Mouse (Mus musculus): Measurements from ENCODE around the gene Vasp.

Gene Vasp

DNA sequence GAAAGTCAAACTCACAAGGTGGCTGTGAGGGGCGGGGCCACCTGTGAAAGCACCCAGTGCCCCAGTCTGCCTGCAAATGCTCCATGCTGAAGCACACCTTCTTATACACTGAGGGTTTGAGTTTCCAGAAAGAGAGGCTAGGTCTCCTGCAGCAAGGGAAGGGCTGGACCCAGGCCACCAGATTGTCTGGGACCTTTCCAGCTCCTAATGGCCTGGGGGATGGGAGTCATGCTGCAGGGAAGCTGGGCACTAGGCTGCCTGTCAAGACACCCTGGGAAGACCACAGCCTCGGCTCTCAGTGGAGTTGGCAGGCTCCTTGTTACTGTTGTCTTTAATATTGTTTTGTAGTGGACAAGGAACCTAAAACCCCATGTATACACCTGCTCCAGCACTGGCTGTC is 35.2 kb downstream of the Vasp start:
- no peak for DNase-seq (ENCODE audit: low read depth, low spot score)

DNA sequence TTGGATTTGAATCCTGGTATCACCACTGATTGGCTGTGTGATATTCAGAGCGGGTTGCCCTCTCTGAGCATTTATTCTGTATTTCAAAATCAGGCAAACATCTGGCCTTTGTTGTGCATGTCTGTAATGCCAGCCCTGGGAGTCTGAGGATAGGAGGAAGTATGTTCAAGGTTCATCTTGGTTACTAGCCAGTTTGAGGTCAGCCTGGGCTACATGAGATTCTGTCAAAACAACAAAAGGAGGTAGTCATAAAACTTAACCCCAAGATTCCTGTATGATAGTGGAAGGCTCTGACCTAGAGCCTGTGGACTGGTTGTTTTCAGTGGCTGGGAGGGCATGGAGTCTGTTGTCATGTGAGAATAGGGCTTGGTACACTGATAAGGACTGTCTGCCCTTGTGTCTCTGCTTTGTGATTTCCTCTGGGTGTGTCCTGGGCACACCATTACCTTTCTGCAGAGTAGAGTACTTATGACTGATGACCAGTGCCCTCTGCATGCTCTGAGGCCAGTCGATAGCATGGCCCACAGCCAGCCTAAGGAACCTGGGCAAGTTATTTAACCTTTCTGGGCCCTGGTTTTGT is 36.4 kb downstream of the Vasp start:
- DNase-seq (ENCODE audit: low read depth, low spot score) = no peak

DNA sequence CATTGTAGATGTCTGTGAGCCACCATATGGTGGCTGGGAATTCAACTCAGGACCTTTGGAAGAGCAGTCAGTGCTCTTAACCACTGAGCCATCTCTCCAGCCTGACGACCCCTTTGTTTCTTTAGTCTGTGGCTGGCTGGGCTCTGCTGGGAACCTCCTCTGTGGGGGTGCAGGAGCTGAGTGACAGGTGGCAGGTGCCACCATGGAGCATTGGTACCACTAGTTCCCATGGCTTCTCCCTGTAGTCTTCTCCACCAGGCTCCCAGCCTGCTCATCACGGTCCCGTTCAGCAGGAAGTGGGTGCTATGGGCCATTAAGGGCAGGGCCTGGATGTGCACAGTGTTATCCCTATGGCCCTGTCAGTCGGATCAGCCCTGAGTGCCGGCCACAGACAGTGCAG is 37.0 kb downstream of the Vasp start:
- no peak for DNase-seq (ENCODE audit: low read depth, low spot score)

DNA sequence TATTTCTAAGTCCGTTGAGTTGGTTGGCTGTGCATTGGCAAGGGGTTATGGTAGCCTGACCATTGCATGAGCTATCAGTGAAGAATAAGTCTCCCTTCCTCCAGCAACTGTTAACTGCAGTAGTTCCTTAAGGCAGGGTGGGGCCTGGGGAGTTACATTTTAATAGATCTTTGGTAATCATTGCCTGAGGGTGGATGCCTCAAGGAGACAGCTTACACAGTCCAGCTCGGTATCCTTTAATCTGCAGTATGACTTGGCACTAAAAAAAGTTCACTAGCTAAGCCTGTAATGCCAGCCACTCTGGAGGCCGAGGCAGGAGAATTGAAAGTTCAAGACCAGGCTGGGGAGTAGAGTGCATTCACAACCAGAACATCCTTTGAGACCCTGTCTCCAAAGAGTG is 39.8 kb downstream of the Vasp start:
- DNase-seq (ENCODE audit: low read depth, low spot score) = no peak

DNA sequence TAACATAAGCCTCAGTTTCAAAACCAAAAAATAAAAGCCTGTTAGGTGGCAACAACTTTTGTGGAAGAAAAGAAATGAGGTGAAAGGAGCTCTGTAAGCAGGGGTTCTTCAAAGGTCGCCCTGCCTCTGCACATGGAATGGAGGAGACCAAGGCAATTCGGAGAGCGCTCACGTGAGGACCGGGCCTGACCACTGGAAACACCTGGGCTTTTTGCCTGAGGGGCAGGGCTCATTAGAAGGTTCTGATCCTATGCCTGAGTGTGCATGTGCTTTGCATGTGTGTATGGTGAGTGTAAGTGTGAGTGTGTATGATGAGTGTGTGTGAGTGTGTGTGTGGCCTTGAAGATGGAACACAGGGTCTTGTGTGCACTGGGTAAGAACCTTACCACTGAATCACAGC is 40.7 kb downstream of the Vasp start:
- DNase-seq (ENCODE audit: low read depth, low spot score) = no peak

DNA sequence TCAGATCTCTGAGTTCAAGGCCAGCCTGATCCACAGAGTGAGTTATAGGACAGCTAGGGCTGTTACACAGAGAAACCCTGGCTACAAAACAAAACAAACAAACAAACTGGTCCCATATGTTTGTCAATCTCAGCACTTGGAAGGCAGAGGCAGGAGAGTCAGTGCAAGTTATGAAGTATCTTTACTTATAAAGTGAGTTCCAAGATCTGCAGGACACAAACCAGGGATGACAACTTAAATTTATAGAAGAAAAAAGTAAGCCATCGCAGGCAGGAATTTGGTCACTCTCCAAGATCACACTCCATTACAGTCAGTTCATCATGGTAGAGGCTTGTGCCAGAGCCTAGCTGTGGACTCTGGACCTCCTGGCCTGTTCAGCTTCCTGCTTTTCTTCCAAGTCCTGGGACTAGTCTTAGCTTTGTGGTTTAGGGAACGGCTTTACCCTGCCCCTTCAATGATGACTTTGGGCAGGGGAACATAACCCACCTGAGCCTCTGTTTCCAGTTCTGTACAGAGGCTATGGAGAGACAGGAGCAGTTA is 41.5 kb downstream of the Vasp start:
- no peak for DNase-seq (ENCODE audit: low read depth, low spot score)

DNA sequence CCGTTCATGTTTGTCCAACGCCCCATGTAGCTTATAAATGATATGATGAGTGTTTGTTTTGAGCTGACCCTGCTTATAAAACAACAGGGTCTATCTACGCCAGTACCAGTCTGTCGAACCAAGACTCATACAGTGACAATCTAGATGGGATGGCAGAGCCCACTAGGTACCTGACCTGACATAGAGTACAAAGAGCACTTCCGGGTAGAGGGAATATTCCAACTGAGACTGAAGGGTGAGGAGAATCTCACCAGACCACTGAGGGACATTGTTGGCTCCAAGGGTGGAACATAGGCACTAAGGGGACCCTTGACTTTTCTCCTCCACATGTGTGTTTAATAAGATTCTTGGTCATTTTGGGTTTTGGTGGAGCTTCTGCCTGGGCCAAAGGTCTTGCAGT is 42.2 kb downstream of the Vasp start:
- DNase-seq (ENCODE audit: low read depth, low spot score) = no peak

DNA sequence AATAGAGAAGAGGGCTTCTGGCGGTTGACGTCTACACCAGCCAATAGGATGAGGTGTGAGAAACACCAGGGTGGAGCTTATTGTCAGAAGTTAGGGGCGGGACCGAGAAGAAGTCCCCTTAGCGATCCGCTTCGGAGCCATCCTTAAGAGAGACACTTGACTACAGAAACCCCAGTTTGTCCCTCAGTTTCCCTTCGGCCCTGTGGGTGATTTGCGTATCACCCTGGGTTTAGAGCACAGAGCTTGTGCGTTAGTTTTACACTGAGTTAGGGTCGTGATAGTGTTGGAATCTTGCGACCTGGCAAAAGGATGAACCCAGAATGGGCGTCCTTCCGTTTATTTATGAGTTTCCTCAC is 42.8 kb downstream of the Vasp start:
- no peak for DNase-seq (ENCODE audit: low read depth, low spot score)

DNA sequence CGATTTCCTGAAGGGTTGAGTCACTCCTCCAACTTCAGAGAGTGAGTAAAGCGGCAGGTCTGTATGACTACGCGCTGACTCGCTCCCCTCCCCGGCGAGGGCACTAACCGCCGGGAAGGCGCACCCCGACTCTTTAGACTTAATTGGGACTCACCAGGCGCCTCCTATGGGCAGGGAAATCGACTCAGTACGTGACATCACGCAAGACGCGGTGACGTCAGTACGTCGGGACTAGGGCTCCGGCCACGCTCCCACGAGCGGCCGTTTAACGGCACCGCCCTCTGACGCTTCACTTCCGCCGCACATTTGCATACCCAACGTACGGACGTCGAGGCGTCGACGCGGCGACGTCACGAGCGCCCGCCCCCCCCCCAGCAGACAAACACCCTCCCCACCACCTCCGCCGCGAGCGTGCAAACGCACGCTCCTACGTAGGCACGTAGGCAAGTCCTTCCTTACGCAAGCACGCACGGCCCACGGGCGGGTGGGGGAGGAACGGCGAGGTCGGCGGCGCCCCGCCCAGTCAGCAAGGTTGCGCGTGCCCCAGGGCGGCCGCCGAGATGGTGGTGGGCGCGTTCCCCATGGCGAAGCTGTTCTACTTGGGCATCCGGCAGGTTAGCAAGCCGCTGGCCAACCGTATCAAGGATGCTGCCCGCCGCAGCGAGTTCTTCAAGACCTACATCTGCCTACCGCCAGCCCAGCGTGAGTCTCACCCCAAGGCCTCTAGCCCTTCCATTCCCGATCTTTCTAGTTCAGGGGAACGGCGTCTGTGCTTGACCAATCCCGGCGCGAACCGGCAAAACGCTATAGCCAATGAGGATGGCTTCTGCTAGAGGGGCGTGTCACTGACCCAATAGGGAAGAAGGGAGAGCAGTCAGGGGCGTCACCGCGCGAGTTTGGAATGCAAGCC is 43.5 kb downstream of the Vasp start, which contains the start of gene Opa3:
Gene Opa3 (plus strand): TSS at position 452 of the 910 bp plus-strand sequence.
- DNase-seq (ENCODE audit: low read depth, low spot score) = peak; percentile 100

DNA sequence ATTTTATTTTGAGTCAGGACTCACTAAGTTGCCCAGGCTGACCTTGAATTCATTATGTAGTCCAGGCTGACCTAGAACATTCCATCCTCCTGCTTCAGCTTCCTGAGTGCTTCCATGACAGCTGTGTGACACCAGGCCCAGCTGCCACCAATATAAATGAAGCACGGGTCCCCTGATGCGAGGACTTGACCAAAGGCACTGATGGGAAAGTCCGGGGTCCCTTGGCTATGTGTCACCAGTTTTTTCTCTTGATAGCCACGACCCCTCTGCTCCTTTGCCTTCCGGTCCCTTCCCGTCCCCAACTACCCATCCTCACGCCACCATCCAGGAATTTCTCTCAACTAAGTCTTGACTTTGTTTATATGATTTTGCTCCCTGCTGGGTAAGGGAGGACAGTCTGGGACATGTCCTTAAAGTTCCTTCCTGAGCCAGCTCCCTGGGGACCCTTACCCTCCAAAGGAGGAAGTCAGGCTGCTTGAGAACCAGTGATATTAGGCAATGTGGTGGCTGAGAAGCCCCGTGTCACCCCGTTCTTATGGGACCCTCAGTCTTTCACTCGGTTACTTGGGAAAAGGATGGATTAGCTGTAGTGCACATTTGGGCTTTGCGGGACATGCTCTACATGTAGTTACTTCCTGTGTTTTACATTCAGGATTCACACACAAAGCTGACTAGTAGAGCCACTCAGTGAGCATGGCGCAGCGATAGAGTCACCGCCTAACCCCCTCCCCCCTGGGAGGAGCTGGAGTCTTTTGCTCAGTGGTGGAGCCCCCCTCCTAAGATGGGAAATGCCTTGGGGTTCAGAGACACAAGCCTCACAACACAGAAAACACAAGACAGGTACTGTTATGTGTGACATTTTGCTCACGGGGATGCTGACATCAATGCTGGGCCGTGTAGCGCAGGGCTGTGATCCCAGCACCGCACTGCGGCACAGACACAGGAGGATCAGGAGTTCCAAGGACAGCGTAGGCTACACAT is 44.5 kb downstream of the Vasp start:
- peak; percentile 37 for DNase-seq (ENCODE audit: low read depth, low spot score)

DNA sequence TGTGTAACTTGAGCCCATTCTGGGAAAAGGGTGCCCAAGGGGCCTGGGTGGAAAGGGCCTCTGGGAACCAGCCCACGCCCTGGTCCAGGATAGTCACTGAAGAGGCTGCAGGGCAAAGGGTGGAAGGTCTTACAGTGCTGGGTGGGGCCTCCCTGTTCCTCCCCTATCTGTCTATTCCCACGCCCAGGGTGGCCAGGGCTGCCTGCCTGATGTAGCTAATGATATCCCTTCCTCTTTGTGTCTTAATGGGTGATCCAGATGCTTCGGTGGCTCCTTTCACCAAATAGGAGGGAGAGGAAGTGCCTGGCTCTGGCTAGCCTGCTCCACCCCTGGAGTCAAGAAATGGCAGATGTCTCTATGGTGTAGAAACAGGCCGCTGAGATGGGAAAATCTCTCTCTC is 46.7 kb downstream of the Vasp start:
- DNase-seq (ENCODE audit: low read depth, low spot score) = no peak

DNA sequence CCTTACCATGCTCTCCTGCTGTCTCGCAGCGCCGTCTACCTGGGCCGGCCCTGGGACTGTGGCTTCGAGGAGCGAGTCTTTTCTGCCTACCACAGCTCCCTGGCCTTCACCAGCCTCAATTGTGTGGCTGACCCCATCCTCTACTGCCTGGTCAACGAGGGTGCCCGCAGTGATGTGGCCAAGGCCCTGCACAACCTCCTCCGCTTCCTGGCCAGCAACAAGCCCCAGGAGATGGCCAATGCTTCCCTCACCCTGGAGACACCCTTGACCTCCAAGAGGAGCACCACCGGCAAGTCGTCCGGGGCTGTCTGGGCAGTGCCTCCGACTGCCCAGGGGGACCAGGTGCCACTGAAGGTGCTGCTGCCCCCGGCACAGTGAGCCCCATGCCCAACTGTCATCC is 48.7 kb downstream of the Vasp start:
- DNase-seq (ENCODE audit: low read depth, low spot score) = no peak

DNA sequence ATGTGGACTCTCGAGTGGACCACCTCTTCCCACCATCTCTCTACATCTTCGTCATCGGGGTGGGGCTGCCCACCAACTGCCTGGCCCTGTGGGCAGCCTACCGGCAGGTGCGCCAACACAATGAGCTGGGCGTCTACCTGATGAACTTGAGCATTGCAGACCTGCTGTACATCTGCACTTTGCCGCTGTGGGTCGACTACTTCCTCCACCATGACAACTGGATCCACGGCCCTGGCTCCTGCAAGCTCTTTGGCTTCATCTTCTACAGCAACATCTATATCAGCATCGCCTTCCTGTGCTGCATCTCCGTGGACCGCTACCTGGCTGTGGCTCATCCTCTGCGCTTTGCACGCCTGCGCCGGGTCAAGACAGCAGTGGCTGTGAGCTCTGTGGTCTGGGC is 49.4 kb downstream of the Vasp start:
- no peak for DNase-seq (ENCODE audit: low read depth, low spot score)

DNA sequence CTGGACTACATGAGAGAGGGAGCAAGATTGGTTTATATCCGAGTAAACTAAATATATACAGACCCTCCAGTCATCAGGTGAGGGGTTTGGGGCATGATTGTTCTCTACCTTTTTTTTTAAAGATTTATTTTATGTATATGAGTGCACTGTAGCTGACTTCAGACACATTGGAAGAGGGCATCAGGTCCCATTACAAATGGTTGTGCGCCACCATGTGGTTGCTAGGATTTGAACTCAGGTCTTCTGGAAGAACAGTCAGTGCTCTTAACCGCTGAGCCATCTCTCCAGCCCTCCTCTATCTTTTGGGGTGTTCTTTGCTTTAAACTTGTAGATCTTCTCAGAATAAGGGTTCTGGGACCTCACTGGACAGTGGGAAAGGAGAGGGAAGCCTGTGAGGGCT is 51.6 kb downstream of the Vasp start:
- no peak for DNase-seq (ENCODE audit: low read depth, low spot score)

DNA sequence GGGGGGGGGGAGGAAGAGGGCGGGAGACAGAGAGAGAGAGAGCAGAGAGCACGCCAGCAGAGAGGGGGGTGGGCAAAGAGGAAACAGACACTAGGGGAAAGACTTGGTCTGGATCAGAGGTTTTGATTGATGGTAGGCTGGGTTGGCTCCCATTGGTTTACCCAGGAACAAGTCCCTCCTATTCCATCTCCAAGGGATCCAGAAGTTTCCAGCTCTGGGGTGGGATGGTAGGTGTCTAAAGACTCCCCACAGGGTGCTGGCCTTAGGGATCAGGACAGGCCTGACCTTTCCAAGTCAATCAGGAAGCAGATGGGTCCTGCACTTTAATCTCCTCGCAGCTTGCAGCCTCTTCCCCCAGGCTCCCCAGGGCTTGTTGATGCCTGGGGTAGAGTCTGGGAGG is 53.7 kb downstream of the Vasp start:
- no peak for DNase-seq (ENCODE audit: low read depth, low spot score)

DNA sequence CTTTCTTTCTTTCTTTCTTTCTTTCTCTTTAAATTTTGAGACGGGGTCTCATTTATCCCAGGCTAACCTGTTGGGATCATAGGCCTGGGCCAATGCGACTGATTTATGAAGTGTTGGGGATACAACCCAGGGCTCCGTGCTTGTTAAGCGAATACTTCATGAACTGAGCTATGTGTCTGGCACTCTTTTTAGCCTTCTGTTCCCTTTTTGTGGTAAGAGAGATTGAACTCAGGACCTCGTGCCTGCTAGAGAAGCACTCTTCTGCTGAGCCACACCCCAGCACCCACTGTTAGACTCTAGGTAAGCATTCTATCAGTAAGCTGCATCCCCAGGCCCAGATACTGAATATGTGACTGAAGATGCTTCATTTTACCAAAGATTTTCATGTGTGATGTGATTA is 54.1 kb downstream of the Vasp start:
- DNase-seq (ENCODE audit: low read depth, low spot score) = no peak

DNA sequence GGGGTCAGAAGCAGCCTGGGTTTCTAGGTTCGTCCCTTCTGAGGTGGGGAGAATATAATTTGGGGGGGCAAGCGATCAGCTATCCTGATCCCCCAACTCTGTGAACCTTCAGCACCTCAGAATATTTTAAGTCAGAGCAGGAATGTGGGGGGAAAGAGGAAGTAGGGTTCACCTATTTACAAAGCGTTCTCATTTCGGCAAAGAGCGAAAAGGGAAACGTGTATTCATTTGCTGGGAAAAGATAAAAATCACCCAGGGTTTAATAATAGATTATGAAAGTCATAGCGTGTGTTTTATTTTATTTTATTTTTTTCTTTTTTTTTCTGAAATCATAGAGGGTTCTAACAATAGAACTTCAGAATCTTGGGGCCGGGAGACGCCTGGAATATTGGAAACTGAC is 56.7 kb downstream of the Vasp start:
- no peak for DNase-seq (ENCODE audit: low read depth, low spot score)

DNA sequence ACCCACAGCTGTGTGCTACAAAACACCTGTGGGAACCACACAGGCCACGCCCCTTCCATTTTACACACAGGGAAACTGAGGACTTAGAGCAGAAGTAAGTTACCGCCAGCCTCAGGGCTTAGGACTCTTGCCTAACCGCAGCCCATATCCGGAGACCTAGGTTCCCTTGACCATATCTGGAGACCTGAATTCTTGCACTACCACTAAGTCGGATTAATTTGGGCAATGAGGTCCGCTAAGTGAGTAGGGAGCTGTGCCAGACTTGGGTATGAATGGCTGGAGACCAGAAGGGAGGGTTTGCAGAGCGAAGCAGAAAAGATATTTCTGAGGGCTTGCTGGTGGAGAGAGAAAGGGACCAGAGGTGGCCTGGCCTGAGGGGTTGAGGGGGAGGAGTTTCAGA is 57.2 kb downstream of the Vasp start:
- no peak for DNase-seq (ENCODE audit: low read depth, low spot score)

DNA sequence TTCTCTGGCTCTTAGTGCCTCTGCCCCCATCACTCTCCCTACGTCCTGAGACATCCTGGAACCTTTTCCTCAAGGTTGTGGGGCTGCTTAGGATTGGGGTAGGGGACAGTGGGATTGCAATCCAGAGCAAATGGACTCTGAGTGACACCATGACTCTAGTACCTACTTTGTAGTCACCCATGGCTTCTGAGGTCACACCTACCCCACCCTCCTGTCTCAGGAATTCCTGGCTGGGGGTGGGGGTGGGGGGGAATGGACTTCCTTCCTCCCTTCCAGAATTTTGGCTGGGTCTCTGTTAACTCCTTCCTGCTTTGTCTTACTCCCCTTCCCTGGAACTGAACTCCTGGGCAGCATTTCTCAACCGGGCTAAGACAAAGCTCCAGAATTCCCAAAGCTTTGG is 58.2 kb downstream of the Vasp start:
- no peak for DNase-seq (ENCODE audit: low read depth, low spot score)

DNA sequence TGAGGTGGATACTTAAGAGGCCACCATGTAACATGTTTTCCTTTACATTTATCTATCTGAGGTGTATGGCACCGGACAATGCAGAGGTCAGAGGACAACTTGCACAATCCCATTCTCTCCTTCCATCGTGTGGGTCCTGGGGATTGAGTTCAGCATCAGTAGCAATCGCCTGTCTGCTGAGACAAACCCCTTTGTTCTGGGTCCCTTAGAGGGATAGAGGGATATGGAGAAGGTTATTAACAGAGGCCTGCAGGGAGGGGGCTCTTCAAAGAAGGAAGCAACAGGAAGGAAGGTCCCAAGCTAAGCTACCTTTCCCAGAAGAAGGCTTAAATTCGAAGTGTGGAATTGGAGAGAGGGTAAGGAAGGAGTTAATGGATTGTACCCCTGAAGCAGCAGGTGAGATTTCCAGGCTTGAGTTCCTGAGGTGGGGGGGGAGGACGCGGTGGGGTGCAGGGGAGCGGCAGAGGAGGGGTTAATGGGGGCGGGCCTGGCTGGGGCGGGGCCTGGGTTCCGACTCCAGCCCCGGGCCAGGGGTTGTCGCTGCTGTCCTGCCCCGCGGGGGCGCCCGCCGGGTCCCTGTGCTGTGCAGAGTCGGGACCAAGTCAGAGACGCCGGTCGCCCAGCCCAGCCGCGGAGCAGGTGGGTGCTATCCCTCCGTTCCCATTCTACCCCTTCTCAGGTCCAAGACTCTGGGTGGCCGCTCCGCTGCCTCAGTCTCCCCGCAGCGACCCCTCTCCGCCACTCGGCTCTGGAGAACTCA is 59.4 kb downstream of the Vasp start, which contains the start of gene Gpr4:
Gene Gpr4 (plus strand): TSS at position 543 of the 760 bp plus-strand sequence.
- no peak for DNase-seq (ENCODE audit: low read depth, low spot score)

DNA sequence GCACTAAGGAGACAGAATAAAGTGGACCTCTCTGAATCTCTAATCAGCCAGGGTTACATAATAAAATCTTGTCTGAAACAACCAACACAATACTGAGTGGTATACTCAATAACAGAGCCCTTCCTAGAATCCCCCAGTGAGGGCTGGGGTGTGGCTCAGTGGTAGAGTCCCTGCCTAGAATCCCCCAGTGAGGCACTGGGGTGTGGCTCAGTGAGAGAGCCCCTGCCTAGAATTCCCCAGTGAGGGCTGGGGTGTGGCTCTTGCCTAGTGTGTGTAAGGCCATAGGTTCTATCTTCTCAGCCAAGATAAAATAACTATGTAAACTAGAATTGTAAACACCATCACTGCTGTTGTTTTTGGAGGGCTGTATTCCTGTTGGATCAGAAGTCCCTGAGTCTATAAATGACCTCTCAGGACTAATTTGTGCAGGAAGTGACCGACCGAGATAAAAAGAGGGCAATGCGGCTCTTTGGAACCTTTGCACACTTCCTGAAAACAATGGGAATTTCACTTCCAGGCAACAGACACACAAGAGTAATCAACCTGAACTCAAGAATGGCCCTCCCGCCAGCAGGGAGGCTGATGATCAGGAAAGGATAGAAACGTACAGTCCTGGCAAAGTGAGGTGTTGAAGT is 60.5 kb downstream of the Vasp start:
- no peak for DNase-seq (ENCODE audit: low read depth, low spot score)
